Mouse (Mus musculus): ENCODE results near the gene Speer4f2.
"Not testable (repeated sequence)": the region's sequence is repeated elsewhere in the genome, so short reads cannot be mapped to it uniquely, and the experiment has no call there.

The Speer4f2 gene

GRCm38 (mm10) chr5:17372880-17373279 lies at the start of gene Speer4f2:
Gene Speer4f2 (plus strand): TSS chr5:17373180.
- DNase-seq (ENCODE audit: low read depth): not testable (repeated sequence)

- no peak for DNase-seq (ENCODE audit: low read depth)
Measured at GRCm38 (mm10) chr5:17328946-17329566, 43.9 kb upstream of the Speer4f2 start.

GRCm38 (mm10) chr5:17334836-17335235 lies 38.1 kb upstream of the Speer4f2 start:
- DNase-seq (ENCODE audit: low read depth): no peak

- DNase-seq (ENCODE audit: low read depth): not testable (repeated sequence)
Measured at GRCm38 (mm10) chr5:17345741-17346140, 27.2 kb upstream of the Speer4f2 start.

GRCm38 (mm10) chr5:17359394-17359999 lies 13.5 kb upstream of the Speer4f2 start:
- DNase-seq (ENCODE audit: low read depth): no peak

- peak; percentile 9 for DNase-seq (ENCODE audit: low read depth)
Measured at GRCm38 (mm10) chr5:17389926-17390325, 16.9 kb downstream of the Speer4f2 start.

- DNase-seq (ENCODE audit: low read depth): no peak
Measured at GRCm38 (mm10) chr5:17391207-17391606, 18.2 kb downstream of the Speer4f2 start.

- no peak for DNase-seq (ENCODE audit: low read depth)
Measured at GRCm38 (mm10) chr5:17400571-17400970, 27.6 kb downstream of the Speer4f2 start.

- no peak for DNase-seq (ENCODE audit: low read depth)
Measured at GRCm38 (mm10) chr5:17401206-17402077, 28.5 kb downstream of the Speer4f2 start.

GRCm38 (mm10) chr5:17402330-17403125 lies 29.5 kb downstream of the Speer4f2 start:
- DNase-seq (ENCODE audit: low read depth): no peak

GRCm38 (mm10) chr5:17403584-17403983 lies 30.6 kb downstream of the Speer4f2 start:
- no peak for DNase-seq (ENCODE audit: low read depth)

GRCm38 (mm10) chr5:17408924-17409660 lies 36.1 kb downstream of the Speer4f2 start:
- no peak for DNase-seq (ENCODE audit: low read depth)

- no peak for DNase-seq (ENCODE audit: low read depth)
Measured at GRCm38 (mm10) chr5:17417201-17417600, 44.2 kb downstream of the Speer4f2 start.

- no peak for DNase-seq (ENCODE audit: low read depth)
Measured at GRCm38 (mm10) chr5:17419215-17419820, 46.3 kb downstream of the Speer4f2 start.

GRCm38 (mm10) chr5:17419921-17420320 lies 46.9 kb downstream of the Speer4f2 start:
- no peak for DNase-seq (ENCODE audit: low read depth)

- DNase-seq (ENCODE audit: low read depth): no peak
Measured at GRCm38 (mm10) chr5:17422225-17422624, 49.2 kb downstream of the Speer4f2 start.

GRCm38 (mm10) chr5:17426930-17427329 lies 54.0 kb downstream of the Speer4f2 start:
- no peak for DNase-seq (ENCODE audit: low read depth)
